Mouse (Mus musculus) midbrain, embryonic 10.5 days (tissue): Measurements from ENCODE around the gene Galm. TPM values are rescaled to one million over a fixed set of nuclear protein-coding genes. Genes with fewer than 3 reads are reported as not detected.

Experiments used
- DNase-seq: peaks from one replicate; pipeline ENCODE4 v3.0.0-alpha.2; 2017; ENCODE audit warnings: low spot score
- H3K27ac ChIP-seq: fragments of 300-500 bp; sonication (generic); replicated peaks from 2 replicates; pipeline ENCODE4 v1.5.1; 2016; ENCODE audit warnings: mild to moderate bottlenecking
- H3K27me3 ChIP-seq: fragments of 300-500 bp; sonication (generic); 2 replicates; pipeline ENCODE4 v1.6.1; 2016; ENCODE audit warnings: low read depth, mild to moderate bottlenecking; ENCODE audit not compliant: poor library complexity, severe bottlenecking
- H3K36me3 ChIP-seq: fragments of 300-500 bp; sonication (generic); 2 replicates; pipeline ENCODE4 v1.6.1; 2016; ENCODE audit warnings: mild to moderate bottlenecking, moderate library complexity
- H3K4me1 ChIP-seq: fragments of 300-500 bp; sonication (generic); 2 replicates; pipeline ENCODE4 v1.6.1; 2016
- H3K4me3 ChIP-seq: fragments of 300-500 bp; sonication (generic); 2 replicates; pipeline ENCODE4 v1.5.1; 2016; ENCODE audit warnings: mild to moderate bottlenecking, moderate library complexity
- H3K9me3 ChIP-seq: fragments of 300-500 bp; sonication (generic); replicated peaks from 2 replicates; pipeline ENCODE4 v1.6.1; 2016; ENCODE audit warnings: mild to moderate bottlenecking
- WGBS: fragments of 180-500 bp; shearing (Covaris S2); methylation state at CpG from one replicate; pipeline ENCODE4 v1.1.7; 2016; 5-methylcytosine and 5-hydroxymethylcytosine counted together
- polyA plus RNA-seq: library from polyadenylated mRNA; unstranded; fragments of >200 nt; fragmentation: Nextera tagmentation; extraction: Ambion mirVana; gene quantifications from 2 replicates; pipeline ENCODE4 v1.2.1, GENCODE M21; 2016

The Galm gene
- polyA plus RNA-seq: 8.1 and 9.9 TPM in 2 replicates

GRCm38 (mm10) chr17:80127331-80128251 is at the start of gene Galm:
Gene Galm, plus strand, starts transcription at chr17:80127471.
- H3K27ac ChIP-seq: peak within 1 kb of the TSS; percentile 76
- H3K9me3 ChIP-seq: no peaks in the 10 kb centered on the region
- H3K4me3 ChIP-seq: peak within 1 kb of the TSS; percentile 61
- peak; percentile 43 for DNase-seq
- 0 out of 2 replicates have a peak, but pooled peaks cover 7% of the 10 kb centered on the region for H3K27me3 ChIP-seq
- H3K36me3 ChIP-seq: no peaks in the 10 kb centered on the region
- peaks cover 26% of the 10 kb centered on the region for H3K4me1 ChIP-seq
- WGBS: 5% methylated on average over 30 of the region's 30 CpGs

GRCm38 (mm10) chr17:80078726-80079125 is 48.5 kb upstream of the Galm start:
- H3K27me3 ChIP-seq: no peaks in the 10 kb centered on the region
- no peak for DNase-seq
- WGBS: 93% methylated on average over 4 of the region's 4 CpGs
- H3K36me3 ChIP-seq: no peaks in the 10 kb centered on the region
- no peaks in the 10 kb centered on the region for H3K4me1 ChIP-seq
- no peaks in the 10 kb centered on the region for H3K9me3 ChIP-seq
- H3K27ac ChIP-seq: no peak overlapping the region
- H3K4me3 ChIP-seq: no peak overlapping the region

- 81% methylated on average over 6 of the region's 6 CpGs for WGBS
- H3K36me3 ChIP-seq: no peaks in the 10 kb centered on the region
- DNase-seq: no peak
- no peaks in the 10 kb centered on the region for H3K9me3 ChIP-seq
- H3K4me1 ChIP-seq: no peaks in the 10 kb centered on the region
- no peaks in the 10 kb centered on the region for H3K27me3 ChIP-seq
- H3K4me3 ChIP-seq: no peak overlapping the region
- no peak overlapping the region for H3K27ac ChIP-seq
These were observed 44.0 kb upstream of the Galm start for GRCm38 (mm10) chr17:80083223-80083622.

- H3K9me3 ChIP-seq: no peaks in the 10 kb centered on the region
- 87% methylated on average over 9 of the region's 9 CpGs for WGBS
- no peak overlapping the region for H3K4me3 ChIP-seq
- no peak overlapping the region for H3K27ac ChIP-seq
- no peak for DNase-seq
- no peaks in the 10 kb centered on the region for H3K36me3 ChIP-seq
- no peaks in the 10 kb centered on the region for H3K4me1 ChIP-seq
- no peaks in the 10 kb centered on the region for H3K27me3 ChIP-seq
These were observed 42.8 kb upstream of the Galm start for GRCm38 (mm10) chr17:80084424-80084823.

DNA sequence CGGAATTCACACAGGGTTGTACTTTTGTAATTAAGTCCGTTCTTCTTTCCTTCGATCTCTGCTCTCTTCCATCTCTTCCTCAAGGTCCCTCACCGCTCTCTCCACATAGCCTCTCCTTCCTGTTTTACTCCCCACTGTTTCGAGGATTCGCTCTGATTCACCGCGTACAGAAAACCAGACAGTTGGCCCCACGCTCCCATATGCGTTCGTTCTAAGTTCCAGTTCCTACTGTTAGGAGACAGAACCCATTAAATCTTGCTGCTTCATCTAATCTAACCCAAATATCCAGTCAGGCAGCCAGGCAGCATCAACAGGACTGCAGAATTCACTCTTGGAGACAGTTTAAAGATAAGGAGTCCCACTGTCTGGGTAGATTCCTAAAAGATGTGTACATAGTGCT is 40.7 kb upstream of the Galm start:
- no peaks in the 10 kb centered on the region for H3K27me3 ChIP-seq
- no peaks in the 10 kb centered on the region for H3K4me1 ChIP-seq
- 89% methylated on average over 11 of the region's 11 CpGs for WGBS
- H3K4me3 ChIP-seq: no peak overlapping the region
- DNase-seq: no peak
- H3K36me3 ChIP-seq: no peaks in the 10 kb centered on the region
- no peak overlapping the region for H3K27ac ChIP-seq
- no peaks in the 10 kb centered on the region for H3K9me3 ChIP-seq

DNA sequence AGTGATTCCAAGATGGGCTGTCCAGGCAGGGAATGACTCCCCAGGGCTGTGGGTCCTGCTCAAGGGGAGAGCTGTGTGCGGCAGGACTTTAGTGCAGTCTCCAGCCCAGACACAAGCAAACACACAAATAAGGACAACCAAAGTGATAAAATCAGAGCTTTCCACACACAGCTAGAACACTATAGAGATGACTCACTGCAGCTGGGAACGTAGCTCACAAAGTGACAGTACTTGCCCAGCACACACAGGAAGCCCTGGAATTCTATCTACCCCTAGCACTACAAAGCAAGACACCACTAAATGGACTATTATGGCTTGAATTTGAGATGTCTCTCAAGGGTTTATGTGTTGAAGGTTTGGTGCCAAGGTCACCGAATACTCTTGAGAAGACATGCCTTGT is 39.1 kb upstream of the Galm start:
- Histone ChIP-seq H3K4me1 (no peaks in the 10 kb centered on the region), H3K9me3 (no peaks in the 10 kb centered on the region), H3K27me3 (no peaks in the 10 kb centered on the region), H3K4me3 (no peak overlapping the region), H3K36me3 (no peaks in the 10 kb centered on the region), H3K27ac (no peak overlapping the region)
- 98% methylated on average over 3 of the region's 3 CpGs for WGBS
- DNase-seq: no peak

DNA sequence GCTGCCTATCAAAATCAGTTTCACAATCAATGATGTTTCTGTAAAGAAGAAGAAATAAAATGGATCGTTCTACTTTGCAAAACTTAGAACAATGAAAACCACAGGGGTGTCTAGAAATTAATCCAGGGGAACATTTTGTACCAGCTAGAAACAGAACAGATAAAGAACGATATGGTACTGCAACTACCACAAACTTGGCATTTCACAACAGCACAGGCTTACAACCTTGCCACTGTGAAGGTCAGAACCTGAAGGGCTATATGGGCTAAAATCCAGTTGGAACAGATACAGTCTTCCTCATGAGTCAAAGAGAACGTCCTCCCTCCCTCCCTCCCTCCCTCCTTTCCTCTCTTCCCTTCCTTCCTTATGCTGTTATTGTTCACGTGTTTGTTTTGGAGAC is 36.7 kb upstream of the Galm start:
- Histone ChIP-seq H3K27me3 (no peaks in the 10 kb centered on the region), H3K4me1 (peaks cover 4% of the 10 kb centered on the region), H3K27ac (no peak overlapping the region), H3K9me3 (no peaks in the 10 kb centered on the region), H3K36me3 (no peaks in the 10 kb centered on the region), H3K4me3 (no peak overlapping the region)
- DNase-seq: no peak
- WGBS: 87% methylated on average over 4 of the region's 4 CpGs

DNA sequence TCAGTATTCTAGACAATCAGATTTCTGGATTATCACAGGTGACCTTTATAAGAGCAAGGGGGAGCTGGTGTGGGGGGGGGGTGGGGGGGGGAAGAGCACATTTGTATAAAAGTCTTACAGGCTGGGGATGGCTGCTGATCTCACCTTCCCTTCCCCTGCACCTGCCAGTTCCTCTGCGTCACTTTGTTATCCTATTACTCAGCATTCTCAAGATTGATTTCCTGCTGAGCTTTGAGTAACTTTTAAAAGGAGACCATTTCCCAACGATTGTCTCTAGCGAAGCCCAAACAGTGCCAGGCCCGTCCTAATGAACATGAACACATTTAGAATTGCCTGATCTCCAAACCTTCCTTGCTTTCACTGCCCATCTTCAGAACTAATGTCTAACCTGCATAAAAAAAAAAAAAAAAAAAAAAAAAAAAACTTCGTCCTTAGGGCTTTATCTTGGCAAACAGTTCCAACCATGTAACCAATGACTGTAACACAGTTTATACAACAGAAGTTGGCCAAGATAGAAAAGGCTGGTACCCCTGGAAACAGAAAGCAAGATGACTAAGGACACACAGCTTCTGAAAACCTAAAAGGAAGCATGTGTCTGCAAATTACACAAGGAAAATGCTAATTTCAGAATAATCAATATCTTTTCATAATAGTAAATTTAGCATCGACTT is 35.3 kb upstream of the Galm start:
- Histone ChIP-seq H3K4me3 (no peak overlapping the region), H3K27ac (no peak overlapping the region), H3K9me3 (no peaks in the 10 kb centered on the region), H3K36me3 (no peaks in the 10 kb centered on the region), H3K27me3 (no peaks in the 10 kb centered on the region), H3K4me1 (peaks cover 14% of the 10 kb centered on the region)
- WGBS: 56% methylated on average over 6 of the region's 6 CpGs
- DNase-seq: no peak

GRCm38 (mm10) chr17:80095254-80095899 is 31.9 kb upstream of the Galm start:
- Histone ChIP-seq H3K27me3 (no peaks in the 10 kb centered on the region; the same call in 1 of the 2 replicates), H3K4me1 (peaks cover 17% of the 10 kb centered on the region), H3K27ac (peak overlapping the region; percentile 59), H3K36me3 (no peaks in the 10 kb centered on the region), H3K4me3 (peak overlapping the region; percentile 41), H3K9me3 (no peaks in the 10 kb centered on the region)
- 86% methylated on average over 9 of the region's 9 CpGs for WGBS
- DNase-seq: no peak

- Histone ChIP-seq H3K27ac (peak overlapping the region; percentile 59), H3K36me3 (no peaks in the 10 kb centered on the region), H3K4me1 (peaks cover 17% of the 10 kb centered on the region), H3K4me3 (peak overlapping the region; percentile 41), H3K9me3 (no peaks in the 10 kb centered on the region), H3K27me3 (no peaks in the 10 kb centered on the region; the same call in 1 of the 2 replicates)
- peak; percentile 67 for DNase-seq
- 18% methylated on average over 20 of the region's 20 CpGs for WGBS
These were observed 31.1 kb upstream of the Galm start for GRCm38 (mm10) chr17:80096043-80096719.

DNA sequence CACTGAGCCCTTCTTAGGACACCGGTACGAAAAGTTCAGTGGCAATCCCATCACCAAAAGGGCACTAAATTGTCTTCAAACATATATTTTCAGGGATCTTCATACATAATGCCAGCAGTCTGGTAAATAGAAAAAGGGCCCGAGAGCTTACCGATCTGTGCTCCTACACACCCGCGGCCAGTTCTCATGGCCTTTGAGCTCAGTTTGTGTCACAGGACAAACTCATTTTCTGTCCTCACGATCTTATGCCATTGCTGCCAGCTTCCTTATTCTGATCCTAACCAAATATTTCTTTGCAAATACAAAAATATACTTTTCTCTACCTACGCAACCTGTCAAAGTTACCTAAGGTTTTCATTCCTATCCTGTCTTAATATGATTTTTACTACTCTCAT is 30.6 kb upstream of the Galm start:
- Histone ChIP-seq H3K4me3 (no peak overlapping the region), H3K9me3 (no peaks in the 10 kb centered on the region), H3K27me3 (no peaks in the 10 kb centered on the region; the same call in 1 of the 2 replicates), H3K27ac (no peak overlapping the region), H3K36me3 (no peaks in the 10 kb centered on the region), H3K4me1 (peaks cover 17% of the 10 kb centered on the region)
- 87% methylated on average over 8 of the region's 8 CpGs for WGBS
- DNase-seq: no peak

GRCm38 (mm10) chr17:80097221-80097620 is 30.1 kb upstream of the Galm start:
- no peaks in the 10 kb centered on the region; the same call in 1 of the 2 replicates for H3K27me3 ChIP-seq
- no peak overlapping the region for H3K27ac ChIP-seq
- no peak for DNase-seq
- H3K36me3 ChIP-seq: no peaks in the 10 kb centered on the region
- H3K9me3 ChIP-seq: no peaks in the 10 kb centered on the region
- WGBS: 63% methylated on average over 2 of the region's 2 CpGs
- H3K4me1 ChIP-seq: peaks cover 17% of the 10 kb centered on the region
- no peak overlapping the region for H3K4me3 ChIP-seq
